10 mouse cellular contexts compared by ENCODE assay signal in genomic region chr10:81452237-81452946, GRCm38 (mm10). TPM values are rescaled to one million over a fixed set of nuclear protein-coding genes. Genes with fewer than 3 reads are reported as not detected.
DNase-seq lines count a peak whose midpoint lies in the region; ATAC-seq and TF ChIP-seq lines count a peak whose summit lies in the region.
"Had no signal": no experiment of that assay in that cellular context is flagged by ENCODE, and none has a peak within 500 bp of the region (broad histone marks: within the 10 kb centered on the region; RNA-seq: fewer than 3 reads in every experiment).

No protein-coding gene starts in this region.

- 9% methylated on average over 36 of the region's 36 CpGs for WGBS in intestine, embryonic 16.5 days
- whole genome bisulfite sequencing in intestine, postnatal 0 days: 9% methylated on average over 36 of the region's 36 CpGs
- WGBS in midbrain, embryonic 14.5 days: 9% methylated on average over 36 of the region's 36 CpGs

- H3K4me3 ChIP-seq in intestine, embryonic 16.5 days (ENCODE audit: low read length): no peak overlapping the region
- H3K4me3 ChIP-seq in intestine, postnatal 0 days (ENCODE audit: low read depth, low read length): no peak overlapping the region
- no peak overlapping the region for H3K4me3 ChIP-seq in midbrain, embryonic 14.5 days (replicated peaks; ENCODE audit: low read depth, low read length)

- no peak overlapping the region for H3K27ac ChIP-seq in intestine, embryonic 16.5 days (ENCODE audit: low read length)
- H3K27ac ChIP-seq in intestine, postnatal 0 days (ENCODE audit: low read depth, low read length): no peak overlapping the region
- no peak overlapping the region for H3K27ac ChIP-seq in midbrain, embryonic 14.5 days (replicated peaks; ENCODE audit: low read depth, low read length)
- H3K27ac ChIP-seq: hindbrain, postnatal 0 days had no signal

- peaks cover 58% of the 10 kb centered on the region for H3K27me3 ChIP-seq in intestine, embryonic 16.5 days (replicated peaks; ENCODE audit: control insufficient read depth, insufficient read depth, low read length)
- H3K27me3 ChIP-seq in intestine, postnatal 0 days (replicated peaks; ENCODE audit: control insufficient read depth, insufficient read depth, low read length): peaks cover 68% of the 10 kb centered on the region
- peaks cover 43% of the 10 kb centered on the region for H3K27me3 ChIP-seq in midbrain, embryonic 14.5 days (ENCODE audit: control insufficient read depth, insufficient read depth, low read length)

- 0 out of 2 replicates have a peak overlapping the region, but pooled peaks have one; percentile 37 for H3K9ac ChIP-seq in intestine, embryonic 16.5 days (ENCODE audit: low read depth, low read length)
- no peak overlapping the region; the same call in 1 of the 2 replicates for H3K9ac ChIP-seq in intestine, postnatal 0 days (ENCODE audit: low read depth, low read length)
- H3K9ac ChIP-seq in midbrain, embryonic 14.5 days (replicated peaks; ENCODE audit: low read length): peak overlapping the region; percentile 16; the same call in 1 of the 2 replicates

- H3K4me1 ChIP-seq in intestine, embryonic 16.5 days (ENCODE audit: control insufficient read depth, insufficient read depth, low read length): 0 out of 2 replicates have a peak, but pooled peaks cover 2% of the 10 kb centered on the region
- H3K4me1 ChIP-seq in intestine, postnatal 0 days (replicated peaks; ENCODE audit: control insufficient read depth, insufficient read depth, low read length): no peaks in the 10 kb centered on the region
- H3K4me1 ChIP-seq in midbrain, embryonic 14.5 days (ENCODE audit: control insufficient read depth, insufficient read depth, low read length): no peaks in the 10 kb centered on the region

- peak; percentile 13 to 19 for DNase-seq in right cerebral cortex, adult 2 months (ENCODE audit: low spot score in 2 of 2)
- DNase-seq in right cerebral cortex, postnatal 25 days: no peak
- DNase-seq in midbrain, embryonic 14.5 days: no peak
- DNase-seq in ovary, adult 18-20 months (ENCODE audit: low spot score): no peak
- no peak for DNase-seq in lung, adult 18-20 months

- no peak for TF ChIP-seq CTCF in intestine, postnatal 0 days (IDR thresholded peaks at IDR 0.05; ENCODE audit: low read depth)

- H3K9me3 ChIP-seq in intestine, embryonic 16.5 days (ENCODE audit: control insufficient read depth, low read length): no peaks in the 10 kb centered on the region
- no peaks in the 10 kb centered on the region for H3K9me3 ChIP-seq in intestine, postnatal 0 days (ENCODE audit: control insufficient read depth)
- no peaks in the 10 kb centered on the region for H3K9me3 ChIP-seq in midbrain, embryonic 14.5 days (ENCODE audit: control insufficient read depth, low read length)

- H3K4me2 ChIP-seq in intestine, embryonic 16.5 days (ENCODE audit: low read depth, low read length): no peak overlapping the region
- no peak overlapping the region for H3K4me2 ChIP-seq in intestine, postnatal 0 days (replicated peaks; ENCODE audit: low read depth)
- no peak overlapping the region for H3K4me2 ChIP-seq in midbrain, embryonic 14.5 days (ENCODE audit: low read length)

- no peaks in the 10 kb centered on the region for H3K36me3 ChIP-seq in intestine, embryonic 16.5 days (ENCODE audit: control insufficient read depth, insufficient read depth, low read length)
- no peaks in the 10 kb centered on the region; the same call in 1 of the 2 replicates for H3K36me3 ChIP-seq in intestine, postnatal 0 days (ENCODE audit: control insufficient read depth, insufficient read depth)
- H3K36me3 ChIP-seq in midbrain, embryonic 14.5 days (ENCODE audit: control insufficient read depth, insufficient read depth, low read length): no peaks in the 10 kb centered on the region

- no peak for ATAC-seq in intestine, embryonic 16.5 days
- no peak for ATAC-seq in intestine, postnatal 0 days
- 0 out of 2 replicates have a peak, but pooled peaks have one; percentile 9 for ATAC-seq in common myeloid progenitor, adult 5-6 weeks (replicated peaks; ENCODE audit: low read depth, poor library complexity, severe bottlenecking)
- no peak for ATAC-seq in midbrain, embryonic 14.5 days (ENCODE audit: low FRiP score, low TSS enrichment)
- ATAC-seq: hindbrain, postnatal 0 days had no signal

RNA-seq across cellular contexts. Expression of gene Nfic, which starts 3.0 kb away (rescaled TPM):
- polyA plus RNA-seq in intestine, embryonic 16.5 days (2015; fragmentation: Nextera tagmentation; extraction: Ambion mirVana): 49.8 and 55.8 TPM in 2 replicates
- polyA plus RNA-seq in intestine, postnatal 0 days (2015; fragmentation: Nextera tagmentation; extraction: Ambion mirVana): 29.2 and 35.1 TPM in 2 replicates
- 13.7 and 18.2 TPM in 2 replicates for total RNA-seq in common myeloid progenitor, adult 5-6 weeks (2017)
- polyA plus RNA-seq in midbrain, embryonic 14.5 days (2014; fragmentation: Nextera tagmentation; extraction: Ambion mirVana): 11.2 and 13.7 TPM in 2 replicates

RNA-seq across cellular contexts. Expression of gene Celf5, which starts 30.1 kb away (rescaled TPM):
- 1.4 and 1.5 TPM in 2 replicates for polyA plus RNA-seq in intestine, embryonic 16.5 days (2015; fragmentation: Nextera tagmentation; extraction: Ambion mirVana)
- 0.76 and 1.0 TPM in 2 replicates for polyA plus RNA-seq in intestine, postnatal 0 days (2015; fragmentation: Nextera tagmentation; extraction: Ambion mirVana)
- total RNA-seq in common myeloid progenitor, adult 5-6 weeks (2017): 0.14 TPM in 1 of 2 replicates, not detected in the other
- 61.3 and 117 TPM in 2 replicates for polyA plus RNA-seq in midbrain, embryonic 14.5 days (2014; fragmentation: Nextera tagmentation; extraction: Ambion mirVana)
- total RNA-seq: monocyte, adult 5-6 weeks had no signal

RNA-seq across cellular contexts. Expression of gene Ncln, which starts 43.8 kb away (rescaled TPM):
- 126 and 137 TPM in 2 replicates for polyA plus RNA-seq in intestine, embryonic 16.5 days (2015; fragmentation: Nextera tagmentation; extraction: Ambion mirVana)
- 58.6 and 61.1 TPM in 2 replicates for polyA plus RNA-seq in intestine, postnatal 0 days (2015; fragmentation: Nextera tagmentation; extraction: Ambion mirVana)
- 46.6 and 52.9 TPM in 2 replicates for total RNA-seq in common myeloid progenitor, adult 5-6 weeks (2017)
- polyA plus RNA-seq in midbrain, embryonic 14.5 days (2014; fragmentation: Nextera tagmentation; extraction: Ambion mirVana): 51.6 and 51.8 TPM in 2 replicates

RNA-seq across cellular contexts. Expression of gene S1pr4, which starts 47.5 kb away (rescaled TPM):
- 0.86 and 0.99 TPM in 2 replicates for polyA plus RNA-seq in intestine, embryonic 16.5 days (2015; fragmentation: Nextera tagmentation; extraction: Ambion mirVana)
- polyA plus RNA-seq in intestine, postnatal 0 days (2015; fragmentation: Nextera tagmentation; extraction: Ambion mirVana): 0.50 and 0.74 TPM in 2 replicates
- total RNA-seq in common myeloid progenitor, adult 5-6 weeks (2017): 10.3 and 14.4 TPM in 2 replicates
- 0.34 and 0.47 TPM in 2 replicates for polyA plus RNA-seq in midbrain, embryonic 14.5 days (2014; fragmentation: Nextera tagmentation; extraction: Ambion mirVana)

RNA-seq across cellular contexts. Expression of gene Smim24, which starts 59.5 kb away (rescaled TPM):
- 426 and 504 TPM in 2 replicates for polyA plus RNA-seq in intestine, embryonic 16.5 days (2015; fragmentation: Nextera tagmentation; extraction: Ambion mirVana)
- polyA plus RNA-seq in intestine, postnatal 0 days (2015; fragmentation: Nextera tagmentation; extraction: Ambion mirVana): 1,233 and 1,333 TPM in 2 replicates
- total RNA-seq in common myeloid progenitor, adult 5-6 weeks (2017): 5.0 and 13.2 TPM in 2 replicates
- polyA plus RNA-seq in midbrain, embryonic 14.5 days (2014; fragmentation: Nextera tagmentation; extraction: Ambion mirVana): 1.0 and 1.2 TPM in 2 replicates

Comparison
In these comparisons a context has a peak if more than half of its experiments do, and no peak if none do; other contexts are left out.
1. DNase-seq: peak in right cerebral cortex, adult 2 months (2 of 2); none in right cerebral cortex, postnatal 25 days (single experiment), midbrain, embryonic 14.5 days (single experiment), ovary, adult 18-20 months (single experiment) and lung, adult 18-20 months (0 of 2).
2. RNA of gene Celf5, which starts 30.1 kb away (polyA plus RNA-seq): 61.3 to 117 TPM in midbrain, embryonic 14.5 days; 1.4 to 1.5 TPM in intestine, embryonic 16.5 days and 0.76 to 1.0 TPM in intestine, postnatal 0 days; every median in the first group is over 10 times any median in the second.